Mouse (Mus musculus): Measurements from ENCODE around the gene Capn1. TPM values are rescaled to one million over a fixed set of nuclear protein-coding genes. Genes with fewer than 3 reads are reported as not detected.

Gene Capn1
- total and polyA plus RNA-seq, 2 experiments from 2014 or later, result 3.3 to 7.7 TPM

DNA sequence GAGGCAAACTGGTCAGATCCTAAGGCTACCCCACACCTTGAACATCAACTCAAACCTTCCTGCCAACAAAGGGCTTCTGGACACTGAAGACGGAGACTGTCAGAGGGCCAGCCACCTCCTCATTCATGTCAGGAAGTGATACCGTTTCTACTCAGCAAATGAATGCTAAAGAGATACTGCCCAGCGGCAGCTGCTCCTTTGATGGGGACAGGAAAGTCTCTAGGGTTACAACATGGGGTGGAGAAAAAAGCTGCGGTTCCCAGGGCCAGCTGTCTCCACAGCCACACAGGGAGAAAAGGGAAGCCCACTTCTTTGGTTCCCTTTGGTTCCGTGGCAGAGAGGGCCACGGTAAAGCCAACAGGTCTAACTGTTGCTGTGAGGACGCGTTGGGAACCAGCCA is 71.6 kb downstream of the Capn1 start:
- WGBS, result 72% methylated on average over 8 of the region's 8 CpGs
- H3K36me3 ChIP-seq (ENCODE audit: insufficient read depth), result peaks cover 12% of the 10 kb centered on the region; the same call in 1 of the 2 replicates
- H3K4me1 ChIP-seq (ENCODE audit: insufficient read depth), result no peaks in the 10 kb centered on the region
- ATAC-seq (no peak), DNase-seq (no peak)
- TF ChIP-seq CTCF (IDR thresholded peaks at IDR 0.05; ENCODE audit: low read depth), result no peak
- no peak overlapping the region for H3K9ac ChIP-seq
- no peak overlapping the region for H3K4me3 ChIP-seq (ENCODE audit: low read depth, low read length)
- no peaks in the 10 kb centered on the region for H3K9me3 ChIP-seq (ENCODE audit: low read length)
- H3K27ac ChIP-seq (ENCODE audit: low read depth, low read length), result no peak overlapping the region
- no peak overlapping the region for H3K4me2 ChIP-seq (ENCODE audit: low read depth)
- no peaks in the 10 kb centered on the region for H3K27me3 ChIP-seq (ENCODE audit: insufficient read depth, low read length)

DNA sequence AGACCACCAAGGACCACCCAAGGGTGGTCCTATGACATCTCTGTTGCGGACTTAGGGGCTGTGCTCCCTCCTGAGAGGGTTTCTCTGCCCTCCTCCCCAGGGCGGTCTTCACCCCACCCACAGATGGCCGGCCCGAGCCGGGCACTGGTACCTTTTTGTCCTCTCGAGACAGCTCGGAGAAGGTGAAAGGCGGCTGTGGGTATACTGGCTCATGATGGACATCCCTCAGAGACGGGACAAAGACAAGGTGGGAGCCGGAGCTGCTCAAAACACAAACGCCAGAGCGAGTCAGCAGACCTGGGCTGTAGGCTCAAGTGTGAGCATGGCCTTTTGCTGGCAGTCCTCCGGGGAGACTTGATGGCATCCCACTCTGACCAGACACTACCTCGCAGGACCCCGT is 72.3 kb downstream of the Capn1 start:
- no peak overlapping the region for H3K9ac ChIP-seq
- DNase-seq (no peak), ATAC-seq (no peak)
- no peaks in the 10 kb centered on the region for H3K4me1 ChIP-seq (ENCODE audit: insufficient read depth)
- H3K36me3 ChIP-seq (ENCODE audit: insufficient read depth), result peaks cover 9% of the 10 kb centered on the region; the same call in 1 of the 2 replicates
- no peak for TF ChIP-seq CTCF (IDR thresholded peaks at IDR 0.05; ENCODE audit: low read depth)
- no peaks in the 10 kb centered on the region for H3K27me3 ChIP-seq (ENCODE audit: insufficient read depth, low read length)
- H3K9me3 ChIP-seq (ENCODE audit: low read length), result no peaks in the 10 kb centered on the region
- H3K4me3 ChIP-seq (ENCODE audit: low read depth, low read length), result no peak overlapping the region
- 93% methylated on average over 15 of the region's 15 CpGs for WGBS
- H3K27ac ChIP-seq (ENCODE audit: low read depth, low read length), result no peak overlapping the region
- H3K4me2 ChIP-seq (ENCODE audit: low read depth), result no peak overlapping the region

DNA sequence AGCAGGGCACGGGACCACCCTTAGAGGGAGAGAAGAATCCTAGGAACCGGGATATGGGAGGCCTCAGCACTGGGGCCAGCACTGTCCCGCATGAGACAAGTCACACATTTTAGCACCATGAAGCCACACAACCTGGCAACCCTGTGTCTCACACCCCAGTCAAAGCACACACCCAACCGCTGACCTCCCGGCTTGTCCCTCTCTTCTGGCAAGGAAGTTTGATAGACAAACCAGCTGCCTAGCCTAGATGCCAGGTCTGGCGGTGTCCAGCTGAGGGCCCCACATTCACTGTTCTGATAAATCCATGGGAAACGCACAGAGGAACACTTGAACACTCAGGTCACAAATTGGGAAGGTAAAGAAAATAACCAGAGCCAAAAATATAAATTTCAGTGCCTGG is 73.1 kb downstream of the Capn1 start:
- 86% methylated on average over 7 of the region's 7 CpGs for WGBS
- Histone ChIP-seq H3K36me3 (ENCODE audit: insufficient read depth) (0 out of 2 replicates have a peak, but pooled peaks cover 1% of the 10 kb centered on the region), H3K4me2 (ENCODE audit: low read depth) (no peak overlapping the region), H3K4me3 (ENCODE audit: low read depth, low read length) (no peak overlapping the region), H3K9ac (no peak overlapping the region), H3K27me3 (ENCODE audit: insufficient read depth, low read length) (no peaks in the 10 kb centered on the region), H3K9me3 (ENCODE audit: low read length) (no peaks in the 10 kb centered on the region), H3K27ac (ENCODE audit: low read depth, low read length) (no peak overlapping the region), H3K4me1 (ENCODE audit: insufficient read depth) (no peaks in the 10 kb centered on the region)
- no peak for ATAC-seq
- no peak for TF ChIP-seq CTCF (IDR thresholded peaks at IDR 0.05; ENCODE audit: low read depth)
- no peak for DNase-seq

DNA sequence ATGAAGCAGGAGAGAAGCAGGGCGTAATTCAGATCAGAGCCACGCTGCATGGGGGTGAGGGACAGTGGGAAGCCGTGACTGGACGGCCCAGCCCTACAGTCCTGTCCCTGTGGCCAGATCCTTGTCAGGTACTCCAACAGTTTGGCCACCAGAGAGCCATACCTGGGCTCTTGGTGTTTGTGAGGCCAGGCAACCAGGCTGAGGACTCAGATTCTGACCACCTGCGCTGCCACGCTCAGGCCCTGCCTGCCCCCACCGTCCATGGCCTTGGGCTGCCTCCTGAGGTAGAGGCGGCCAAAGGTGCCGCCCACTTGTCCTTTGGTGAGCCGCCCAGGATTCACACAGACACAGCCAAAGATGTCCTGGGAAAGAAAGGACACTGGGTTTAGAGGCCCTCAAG is 75.0 kb downstream of the Capn1 start:
- H3K4me1 ChIP-seq (ENCODE audit: insufficient read depth), result no peaks in the 10 kb centered on the region
- H3K27ac ChIP-seq (ENCODE audit: low read depth, low read length), result no peak overlapping the region
- no peak overlapping the region for H3K4me2 ChIP-seq (ENCODE audit: low read depth)
- DNase-seq (no peak), ATAC-seq (no peak)
- TF ChIP-seq CTCF (IDR thresholded peaks at IDR 0.05; ENCODE audit: low read depth), result no peak
- H3K36me3 ChIP-seq (ENCODE audit: insufficient read depth), result no peaks in the 10 kb centered on the region
- H3K4me3 ChIP-seq (ENCODE audit: low read depth, low read length), result no peak overlapping the region
- no peaks in the 10 kb centered on the region for H3K9me3 ChIP-seq (ENCODE audit: low read length)
- 92% methylated on average over 10 of the region's 10 CpGs for WGBS
- H3K27me3 ChIP-seq (ENCODE audit: insufficient read depth, low read length), result no peaks in the 10 kb centered on the region
- H3K9ac ChIP-seq, result no peak overlapping the region

DNA sequence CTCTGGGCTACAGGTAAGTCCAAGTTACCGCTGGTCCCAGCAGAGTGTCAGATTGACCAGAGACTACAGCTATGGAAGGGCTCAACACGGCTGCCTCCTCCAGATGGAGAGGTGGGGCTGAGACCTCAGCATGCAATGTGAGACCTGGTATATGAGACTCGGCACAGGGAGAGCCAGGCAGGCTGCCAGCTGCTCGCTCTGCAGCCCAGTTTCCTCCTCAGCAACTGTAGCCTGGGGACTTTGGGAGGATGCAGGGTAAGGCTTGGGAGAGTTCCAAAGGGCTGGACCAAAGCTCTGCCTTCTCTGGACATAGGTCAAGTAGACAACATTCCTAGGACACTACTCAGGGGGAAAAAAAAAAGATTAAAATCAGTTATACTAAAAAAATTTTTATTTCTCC is 75.5 kb downstream of the Capn1 start:
- ATAC-seq, result 0 out of 2 replicates have a peak, but pooled peaks have one; percentile 14
- DNase-seq, result peak; percentile 32

DNA sequence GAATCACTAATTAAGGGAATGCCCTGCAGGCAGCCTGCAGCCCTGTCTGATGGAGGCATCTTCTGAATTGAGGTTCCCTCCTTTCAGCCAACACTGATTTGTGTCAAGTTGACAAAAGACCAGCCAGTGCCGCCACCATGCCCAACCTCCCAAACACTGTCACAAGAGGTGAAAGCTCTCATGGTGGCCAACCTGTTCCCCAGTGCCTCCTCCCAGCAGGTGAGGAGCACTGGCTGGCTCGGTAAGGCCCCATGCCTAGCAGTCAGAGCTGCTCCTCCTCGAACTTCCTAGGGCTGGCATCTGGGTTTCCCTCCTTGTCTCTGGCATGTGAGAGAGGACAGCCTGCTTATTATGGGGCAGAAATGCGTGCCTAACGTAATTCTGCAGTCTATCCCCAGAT is 76.0 kb downstream of the Capn1 start:
- Histone ChIP-seq H3K9me3 (ENCODE audit: low read length) (no peaks in the 10 kb centered on the region), H3K36me3 (ENCODE audit: insufficient read depth) (no peaks in the 10 kb centered on the region), H3K4me2 (ENCODE audit: low read depth) (no peak overlapping the region), H3K4me3 (ENCODE audit: low read depth, low read length) (no peak overlapping the region), H3K27me3 (ENCODE audit: insufficient read depth, low read length) (no peaks in the 10 kb centered on the region), H3K4me1 (ENCODE audit: insufficient read depth) (no peaks in the 10 kb centered on the region), H3K9ac (no peak overlapping the region), H3K27ac (ENCODE audit: low read depth, low read length) (no peak overlapping the region)
- WGBS, result 52% methylated on average over 5 of the region's 5 CpGs
- TF ChIP-seq CTCF (IDR thresholded peaks at IDR 0.05; ENCODE audit: low read depth), result no peak
- ATAC-seq (no peak), DNase-seq (no peak)

More for the DNA sequence above, 75.5 kb downstream of the Capn1 start:
- Histone ChIP-seq H3K27ac (ENCODE audit: low read depth, low read length) (no peak overlapping the region), H3K9ac (no peak overlapping the region), H3K4me2 (ENCODE audit: low read depth) (no peak overlapping the region), H3K9me3 (ENCODE audit: low read length) (no peaks in the 10 kb centered on the region), H3K4me3 (ENCODE audit: low read depth, low read length) (no peak overlapping the region), H3K4me1 (ENCODE audit: insufficient read depth) (no peaks in the 10 kb centered on the region), H3K36me3 (ENCODE audit: insufficient read depth) (no peaks in the 10 kb centered on the region), H3K27me3 (ENCODE audit: insufficient read depth, low read length) (no peaks in the 10 kb centered on the region)
- 50% methylated on average over 4 of the region's 4 CpGs for WGBS
- no peak for TF ChIP-seq CTCF (IDR thresholded peaks at IDR 0.05; ENCODE audit: low read depth)

Small RNA genes within 50 kb of the gene (microRNA-seq; reads per million reads assigned to microRNA genes)
- gene Mir6988, result 1.1 to 1.9 reads per million in 2 experiments

Other genes starting within 250 kb of the Capn1 start
- 79.8 and 98.1 TPM in 2 replicates for gene Scyl1, start 244.5 kb downstream of the Capn1 start, total RNA-seq (2014; rRNA removed)
- gene Scyl1, start 244.5 kb downstream of the Capn1 start, polyA plus RNA-seq (2015; fragmentation: Nextera tagmentation; extraction: Ambion mirVana), result 62.7 and 68.8 TPM in 2 replicates
- 8.5 and 13.3 TPM in 2 replicates for gene Frmd8, start 140.6 kb downstream of the Capn1 start, total RNA-seq (2014; rRNA removed)
- gene Frmd8, start 140.6 kb downstream of the Capn1 start, polyA plus RNA-seq (2015; fragmentation: Nextera tagmentation; extraction: Ambion mirVana), result 9.0 and 10.3 TPM in 2 replicates
- 2.2 and 2.6 TPM in 2 replicates for gene Slc25a45, start 138.1 kb downstream of the Capn1 start, total RNA-seq (2014; rRNA removed)
- 2.0 and 2.9 TPM in 2 replicates for gene Slc25a45, start 138.1 kb downstream of the Capn1 start, polyA plus RNA-seq (2015; fragmentation: Nextera tagmentation; extraction: Ambion mirVana)
- 9.9 and 14.2 TPM in 2 replicates for gene Tigd3, start 121.7 kb downstream of the Capn1 start, total RNA-seq (2014; rRNA removed)
- gene Tigd3, start 121.7 kb downstream of the Capn1 start, polyA plus RNA-seq (2015; fragmentation: Nextera tagmentation; extraction: Ambion mirVana), result 8.6 and 10.2 TPM in 2 replicates
- 52.8 and 64.5 TPM in 2 replicates for gene Dpf2, start 102.9 kb downstream of the Capn1 start, total RNA-seq (2014; rRNA removed)
- 56.8 and 60.1 TPM in 2 replicates for gene Dpf2, start 102.9 kb downstream of the Capn1 start, polyA plus RNA-seq (2015; fragmentation: Nextera tagmentation; extraction: Ambion mirVana)
- gene Cdc42ep2, start 91.1 kb downstream of the Capn1 start, total RNA-seq (2014; rRNA removed), result 13.3 and 18.4 TPM in 2 replicates
- 13.5 and 15.6 TPM in 2 replicates for gene Cdc42ep2, start 91.1 kb downstream of the Capn1 start, polyA plus RNA-seq (2015; fragmentation: Nextera tagmentation; extraction: Ambion mirVana)
- 12.4 and 18.1 TPM in 2 replicates for gene Pola2, start 51.7 kb downstream of the Capn1 start, total RNA-seq (2014; rRNA removed)
- 13.7 and 15.3 TPM in 2 replicates for gene Pola2, start 51.7 kb downstream of the Capn1 start, polyA plus RNA-seq (2015; fragmentation: Nextera tagmentation; extraction: Ambion mirVana)
- not detected in 2 replicates for gene Slc22a20, start 29.8 kb downstream of the Capn1 start, total RNA-seq (2014; rRNA removed)
- not detected in 2 replicates for gene Slc22a20, start 29.8 kb downstream of the Capn1 start, polyA plus RNA-seq (2015; fragmentation: Nextera tagmentation; extraction: Ambion mirVana)
- gene Syvn1, start 30.7 kb upstream of the Capn1 start, total RNA-seq (2014; rRNA removed), result 15.8 and 23.7 TPM in 2 replicates
- 24.7 and 27.7 TPM in 2 replicates for gene Syvn1, start 30.7 kb upstream of the Capn1 start, polyA plus RNA-seq (2015; fragmentation: Nextera tagmentation; extraction: Ambion mirVana)
- 47.1 and 50.8 TPM in 2 replicates for gene Mrpl49, start 41.9 kb upstream of the Capn1 start, total RNA-seq (2014; rRNA removed)
- gene Mrpl49, start 41.9 kb upstream of the Capn1 start, polyA plus RNA-seq (2015; fragmentation: Nextera tagmentation; extraction: Ambion mirVana), result 54.4 and 55.7 TPM in 2 replicates
- gene Fau, start 41.9 kb upstream of the Capn1 start, total RNA-seq (2014; rRNA removed), result 1,002 and 1,178 TPM in 2 replicates
- 610 and 775 TPM in 2 replicates for gene Fau, start 41.9 kb upstream of the Capn1 start, polyA plus RNA-seq (2015; fragmentation: Nextera tagmentation; extraction: Ambion mirVana)
- gene Znhit2, start 45.3 kb upstream of the Capn1 start, total RNA-seq (2014; rRNA removed), result 42.5 and 50.8 TPM in 2 replicates
- gene Znhit2, start 45.3 kb upstream of the Capn1 start, polyA plus RNA-seq (2015; fragmentation: Nextera tagmentation; extraction: Ambion mirVana), result 46.1 and 47.1 TPM in 2 replicates
- 70.6 and 79.6 TPM in 2 replicates for gene Tm7sf2, start 52.5 kb upstream of the Capn1 start, total RNA-seq (2014; rRNA removed)
- gene Tm7sf2, start 52.5 kb upstream of the Capn1 start, polyA plus RNA-seq (2015; fragmentation: Nextera tagmentation; extraction: Ambion mirVana), result 37.1 and 43.3 TPM in 2 replicates
- gene Vps51, start 61.3 kb upstream of the Capn1 start, total RNA-seq (2014; rRNA removed), result 93.0 and 96.8 TPM in 2 replicates
- 78.6 and 93.7 TPM in 2 replicates for gene Vps51, start 61.3 kb upstream of the Capn1 start, polyA plus RNA-seq (2015; fragmentation: Nextera tagmentation; extraction: Ambion mirVana)
- gene Tmem262, start 64.1 kb upstream of the Capn1 start, total RNA-seq (2014; rRNA removed), result not detected in 2 replicates
- not detected in 2 replicates for gene Tmem262, start 64.1 kb upstream of the Capn1 start, polyA plus RNA-seq (2015; fragmentation: Nextera tagmentation; extraction: Ambion mirVana)
- gene Gm28374, start 66.4 kb upstream of the Capn1 start, total RNA-seq (2014; rRNA removed), result 0.69 TPM in 1 of 2 replicates, not detected in the other
- 0.57 and 0.68 TPM in 2 replicates for gene Gm28374, start 66.4 kb upstream of the Capn1 start, polyA plus RNA-seq (2015; fragmentation: Nextera tagmentation; extraction: Ambion mirVana)
- 63.4 and 63.9 TPM in 2 replicates for gene Zfpl1, start 69.1 kb upstream of the Capn1 start, total RNA-seq (2014; rRNA removed)
- 100 and 114 TPM in 2 replicates for gene Zfpl1, start 69.1 kb upstream of the Capn1 start, polyA plus RNA-seq (2015; fragmentation: Nextera tagmentation; extraction: Ambion mirVana)
- gene Cdca5, start 69.1 kb upstream of the Capn1 start, total RNA-seq (2014; rRNA removed), result 2.2 and 3.0 TPM in 2 replicates
- gene Cdca5, start 69.1 kb upstream of the Capn1 start, polyA plus RNA-seq (2015; fragmentation: Nextera tagmentation; extraction: Ambion mirVana), result 4.7 TPM in 2 replicates
- not detected in 2 replicates for gene AC131692.1, start 78.5 kb upstream of the Capn1 start, total RNA-seq (2014; rRNA removed)
- not detected in 2 replicates for gene AC131692.1, start 78.5 kb upstream of the Capn1 start, polyA plus RNA-seq (2015; fragmentation: Nextera tagmentation; extraction: Ambion mirVana)
- 0.14 and 0.15 TPM in 2 replicates for gene Naaladl1, start 89.9 kb upstream of the Capn1 start, total RNA-seq (2014; rRNA removed)
- 0.39 and 0.51 TPM in 2 replicates for gene Naaladl1, start 89.9 kb upstream of the Capn1 start, polyA plus RNA-seq (2015; fragmentation: Nextera tagmentation; extraction: Ambion mirVana)
- 44.8 and 67.7 TPM in 2 replicates for gene Sac3d1, start 102.8 kb upstream of the Capn1 start, total RNA-seq (2014; rRNA removed)
- gene Sac3d1, start 102.8 kb upstream of the Capn1 start, polyA plus RNA-seq (2015; fragmentation: Nextera tagmentation; extraction: Ambion mirVana), result 60.8 and 61.5 TPM in 2 replicates
- gene Snx15, start 112.4 kb upstream of the Capn1 start, total RNA-seq (2014; rRNA removed), result 46.1 and 57.0 TPM in 2 replicates
- 58.0 and 60.5 TPM in 2 replicates for gene Snx15, start 112.4 kb upstream of the Capn1 start, polyA plus RNA-seq (2015; fragmentation: Nextera tagmentation; extraction: Ambion mirVana)
- not detected in 2 replicates for gene Batf2, start 125.1 kb upstream of the Capn1 start, total RNA-seq (2014; rRNA removed)
- not detected in 2 replicates for gene Batf2, start 125.1 kb upstream of the Capn1 start, polyA plus RNA-seq (2015; fragmentation: Nextera tagmentation; extraction: Ambion mirVana)
- 60.6 and 63.8 TPM in 2 replicates for gene Arl2, start 125.7 kb upstream of the Capn1 start, total RNA-seq (2014; rRNA removed)
- 111 and 118 TPM in 2 replicates for gene Arl2, start 125.7 kb upstream of the Capn1 start, polyA plus RNA-seq (2015; fragmentation: Nextera tagmentation; extraction: Ambion mirVana)
- gene Majin, start 168.5 kb upstream of the Capn1 start, total RNA-seq (2014; rRNA removed), result not detected in 2 replicates
- not detected in 2 replicates for gene Majin, start 168.5 kb upstream of the Capn1 start, polyA plus RNA-seq (2015; fragmentation: Nextera tagmentation; extraction: Ambion mirVana)
- gene Gpha2, start 210.5 kb upstream of the Capn1 start, total RNA-seq (2014; rRNA removed), result not detected in 2 replicates
- 0.50 TPM in 1 of 2 replicates, not detected in the other for gene Gpha2, start 210.5 kb upstream of the Capn1 start, polyA plus RNA-seq (2015; fragmentation: Nextera tagmentation; extraction: Ambion mirVana)
- 196 and 203 TPM in 2 replicates for gene Ppp2r5b, start 220.0 kb upstream of the Capn1 start, total RNA-seq (2014; rRNA removed)
- gene Ppp2r5b, start 220.0 kb upstream of the Capn1 start, polyA plus RNA-seq (2015; fragmentation: Nextera tagmentation; extraction: Ambion mirVana), result 144 and 159 TPM in 2 replicates
- gene Atg2a, start 225.8 kb upstream of the Capn1 start, total RNA-seq (2014; rRNA removed), result 21.0 and 26.7 TPM in 2 replicates
- gene Atg2a, start 225.8 kb upstream of the Capn1 start, polyA plus RNA-seq (2015; fragmentation: Nextera tagmentation; extraction: Ambion mirVana), result 5.9 and 7.6 TPM in 2 replicates

Measured in forebrain, postnatal 0 days (tissue).